Mouse (Mus musculus) embryonic fibroblast, embryonic 13.5 days (primary cell): Measurements from ENCODE around the gene Insig1. TPM values are rescaled to one million over a fixed set of nuclear protein-coding genes. Genes with fewer than 3 reads are reported as not detected.

Experiments used
- H3K27ac ChIP-seq: 2 replicates; pipeline ENCODE4 v1.5.1; 2012; ENCODE audit warnings: low read length, control low read depth, inconsistent platforms; ENCODE audit not compliant: insufficient read depth
- H3K4me1 ChIP-seq: 2 replicates; pipeline ENCODE4 v1.6.1; 2011; ENCODE audit warnings: low read length; ENCODE audit not compliant: control insufficient read depth, insufficient read depth
- H3K4me3 ChIP-seq: 2 replicates; pipeline ENCODE4 v1.5.1; 2011; ENCODE audit warnings: mild to moderate bottlenecking, control low read depth, low read length; ENCODE audit not compliant: insufficient read depth
- CTCF ChIP-seq: IDR thresholded peaks from 2 replicates; pipeline ENCODE4 v1.5.1; 2011; ENCODE audit warnings: mild to moderate bottlenecking, control low read depth, low read length, moderate library complexity, borderline replicate concordance; ENCODE audit not compliant: insufficient read depth
- POLR2A ChIP-seq: IDR thresholded peaks from 2 replicates; pipeline ENCODE4 v1.6.1; 2011; ENCODE audit warnings: low read depth, mild to moderate bottlenecking, control low read depth, low read length, moderate library complexity
- polyA plus RNA-seq: library from polyadenylated mRNA; stranded (reverse); fragments of >200 nt; gene quantifications from 2 replicates; pipeline ENCODE4 v1.2.4, GENCODE M21; 2011; ENCODE audit warnings: low read depth; ENCODE audit not compliant: missing spikeins, insufficient read length

The Insig1 gene
- polyA plus RNA-seq, 1 experiment = 53.7 TPM

DNA sequence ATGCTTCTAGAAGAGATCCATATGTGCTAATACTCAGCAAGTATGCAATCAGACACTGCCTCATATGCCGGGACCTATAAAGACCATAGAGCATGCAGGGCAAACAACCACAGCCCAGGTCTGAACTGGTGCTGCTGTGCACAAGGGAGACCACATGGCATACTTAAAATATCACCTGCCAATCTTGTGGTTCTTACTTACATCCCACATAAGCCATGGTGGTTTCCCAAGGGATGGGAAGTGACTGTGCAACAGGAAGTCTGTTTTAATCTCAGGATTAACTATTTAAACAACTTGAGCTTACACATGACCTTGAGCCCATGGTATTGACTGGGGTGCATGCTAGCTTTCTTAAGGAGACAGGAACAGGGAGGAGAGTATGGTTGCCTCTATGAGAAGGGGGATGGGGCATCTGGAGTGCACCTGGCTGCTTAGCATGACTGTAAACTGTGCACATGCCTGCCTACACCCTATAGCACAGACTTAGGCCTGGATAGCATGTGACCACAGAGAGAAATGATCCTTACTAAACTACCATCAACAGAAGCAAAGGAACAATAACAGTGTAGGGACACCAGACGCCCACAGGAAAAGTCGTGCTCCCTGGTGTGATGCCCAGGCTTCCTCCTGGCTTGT, 7.1 kb upstream of the Insig1 start:
- TF ChIP-seq CTCF (no peak), POLR2A (no peak)
- Histone ChIP-seq H3K4me3 (no peak overlapping the region), H3K4me1 (no peaks in the 10 kb centered on the region), H3K27ac (no peak overlapping the region)

DNA sequence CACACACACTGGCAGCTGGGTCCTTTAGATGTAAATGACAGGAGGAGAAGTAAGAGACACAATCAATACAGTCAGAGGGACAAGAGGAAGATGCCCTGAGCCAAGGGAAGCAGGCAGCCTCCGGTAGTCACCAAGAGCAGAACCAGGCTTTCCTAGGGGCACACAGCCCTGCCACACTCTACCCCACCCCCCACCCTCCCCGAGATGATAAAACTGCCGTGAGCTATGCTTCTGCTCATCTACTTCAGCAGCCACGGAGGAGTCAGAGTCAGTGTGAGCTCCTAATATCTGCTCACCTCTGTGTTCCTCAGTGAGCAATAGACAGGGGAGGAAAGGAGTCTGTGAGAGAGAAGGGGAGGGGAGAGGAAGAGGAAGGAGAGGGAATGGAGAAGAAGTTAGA, 5.9 kb upstream of the Insig1 start:
- no peak for TF ChIP-seq CTCF
- no peak for TF ChIP-seq POLR2A
- no peaks in the 10 kb centered on the region for H3K4me1 ChIP-seq
- no peak overlapping the region for H3K27ac ChIP-seq
- no peak overlapping the region for H3K4me3 ChIP-seq

DNA sequence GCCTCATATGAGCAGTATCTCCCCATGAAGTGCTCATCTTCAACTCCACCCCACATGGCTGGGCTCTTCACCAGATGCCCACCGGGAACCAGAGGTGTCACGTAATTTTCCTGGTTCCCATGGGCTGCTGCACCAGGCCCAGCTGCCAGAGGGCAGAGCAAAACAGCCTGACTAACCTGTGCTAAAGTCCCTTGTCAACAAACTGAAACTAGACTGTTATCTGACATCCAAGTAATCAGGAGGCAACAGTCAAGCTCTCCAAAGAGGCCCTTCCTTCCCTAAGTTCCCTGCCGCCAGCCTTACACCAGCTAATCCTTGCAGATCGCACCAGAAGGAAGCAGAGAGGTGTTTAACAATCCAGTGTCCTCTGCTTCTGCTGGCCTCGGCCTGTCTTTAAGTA, 4.9 kb upstream of the Insig1 start:
- Histone ChIP-seq H3K4me1 (no peaks in the 10 kb centered on the region), H3K4me3 (no peak overlapping the region), H3K27ac (no peak overlapping the region)
- TF ChIP-seq POLR2A = no peak
- TF ChIP-seq CTCF = no peak

DNA sequence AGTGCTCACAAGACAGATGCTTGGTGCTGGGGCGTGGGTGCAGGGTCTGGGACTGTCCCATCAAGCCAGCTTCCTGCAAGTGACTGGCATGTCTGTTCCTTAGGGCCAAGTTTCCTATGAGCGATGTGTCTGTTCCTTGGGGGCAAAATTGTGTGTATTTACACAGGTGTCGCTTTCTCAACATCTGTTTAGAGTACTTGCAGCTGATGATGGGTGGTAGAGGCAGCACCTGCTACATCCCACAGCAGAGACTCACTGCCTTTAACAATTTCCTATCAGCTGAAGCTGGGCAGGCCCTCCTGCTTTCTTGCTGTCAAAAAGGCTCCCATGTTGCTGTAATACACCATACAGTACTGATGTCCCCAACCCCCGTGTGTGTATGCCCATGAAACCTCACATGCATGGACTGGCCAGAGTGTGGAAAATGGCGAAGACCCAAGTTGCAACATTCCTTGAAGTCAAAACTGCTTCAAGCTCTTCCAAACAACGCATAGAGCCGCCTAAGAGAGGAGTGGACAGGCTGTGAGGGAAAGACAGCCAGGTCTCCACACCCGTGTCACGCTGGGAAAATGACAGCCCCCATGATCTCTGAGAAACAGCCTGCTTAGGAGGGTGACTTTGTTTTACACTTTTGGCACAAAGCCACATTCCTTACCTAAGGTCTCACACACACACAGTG, 875 bp upstream of the Insig1 start:
- no peak; the same call in 1 of the 2 replicates for TF ChIP-seq POLR2A
- TF ChIP-seq CTCF = no peak
- Histone ChIP-seq H3K4me3 (peak overlapping the region; percentile 53), H3K4me1 (peaks cover 5% of the 10 kb centered on the region), H3K27ac (peak overlapping the region; percentile 84)

DNA sequence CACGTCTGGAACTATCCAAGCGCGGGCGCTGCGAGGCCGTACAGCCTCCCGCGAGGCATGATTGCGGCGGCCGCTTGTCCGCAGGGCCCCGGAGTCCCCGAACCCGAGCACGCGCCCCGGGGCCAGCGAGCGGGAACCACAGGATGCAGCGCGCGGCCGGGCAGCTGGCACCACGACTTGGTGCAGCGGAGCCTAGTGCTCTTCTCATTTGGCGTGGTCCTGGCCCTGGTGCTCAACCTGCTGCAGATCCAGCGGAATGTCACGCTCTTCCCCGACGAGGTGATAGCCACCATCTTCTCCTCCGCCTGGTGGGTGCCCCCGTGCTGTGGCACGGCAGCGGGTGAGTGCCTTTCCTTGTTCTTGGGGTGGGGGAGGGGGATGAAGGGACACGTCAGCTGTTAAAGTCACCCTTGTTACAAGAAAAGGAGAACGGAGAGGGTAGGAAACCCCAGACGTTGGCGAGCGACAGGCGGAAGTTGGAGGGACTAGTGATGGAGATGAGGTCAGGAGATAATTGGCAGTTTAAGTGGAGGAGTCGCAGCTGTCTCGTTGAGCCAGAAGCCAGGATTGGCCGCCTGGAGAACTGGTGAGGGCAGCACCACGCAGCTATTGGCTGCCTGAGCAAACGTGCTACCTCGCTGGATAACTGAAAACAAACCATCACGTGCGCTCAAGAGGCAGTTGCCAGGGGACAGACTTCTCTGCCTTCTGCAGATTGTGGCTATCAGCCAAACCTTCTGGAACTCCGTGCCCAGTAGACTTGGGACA, 477 bp downstream of the Insig1 start:
- TF ChIP-seq POLR2A = peak; percentile 61
- no peak for TF ChIP-seq CTCF
- peaks cover 7% of the 10 kb centered on the region for H3K4me1 ChIP-seq
- peak overlapping the region; percentile 42 for H3K27ac ChIP-seq
- H3K4me3 ChIP-seq = peak overlapping the region; percentile 85

DNA sequence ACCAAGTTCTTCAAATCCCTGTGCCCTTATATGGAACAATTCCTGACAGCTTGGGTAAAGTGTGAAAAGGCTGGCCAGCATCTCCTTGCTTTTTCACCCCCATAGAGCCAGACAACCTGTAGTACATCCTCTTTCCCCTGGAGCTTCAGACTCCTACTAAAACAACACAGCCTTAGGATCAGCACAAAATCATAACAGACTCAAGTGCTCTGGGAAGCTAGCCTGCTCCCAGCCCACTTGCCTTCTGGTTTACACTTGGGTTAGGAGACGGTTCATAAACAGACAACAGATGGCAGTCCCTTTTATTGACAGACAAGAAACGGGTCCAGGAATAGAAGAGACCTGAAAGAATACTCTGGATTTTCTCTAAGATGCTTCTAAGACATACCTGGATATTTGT, 8.3 kb downstream of the Insig1 start:
- Histone ChIP-seq H3K4me1 (peaks cover 7% of the 10 kb centered on the region), H3K27ac (no peak overlapping the region), H3K4me3 (no peak overlapping the region)
- no peak for TF ChIP-seq POLR2A
- TF ChIP-seq CTCF = no peak

DNA sequence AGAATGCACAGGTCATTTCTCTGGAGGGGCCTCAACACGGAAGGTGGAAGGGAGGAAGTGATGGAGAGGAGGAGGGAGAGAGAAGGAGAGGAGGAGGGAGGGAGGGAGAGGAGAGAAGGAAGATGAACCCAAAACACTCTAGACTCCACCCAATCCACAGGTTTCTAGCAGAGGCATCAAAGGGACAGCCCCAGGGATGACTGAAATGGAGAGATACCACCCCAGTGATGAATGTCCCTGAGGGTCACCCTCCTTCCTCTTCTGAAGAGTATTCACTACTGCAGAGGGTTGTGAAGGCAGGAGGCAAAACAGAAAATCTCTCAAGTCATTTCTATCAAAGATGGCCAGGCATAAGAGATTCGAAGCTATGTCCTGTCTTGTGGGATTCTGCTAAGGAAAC, 10.0 kb downstream of the Insig1 start:
- TF ChIP-seq POLR2A (no peak), CTCF (no peak)
- H3K4me1 ChIP-seq = peaks cover 3% of the 10 kb centered on the region; the same call in 1 of the 2 replicates
- H3K27ac ChIP-seq = no peak overlapping the region; the same call in 1 of the 2 replicates
- H3K4me3 ChIP-seq = no peak overlapping the region

DNA sequence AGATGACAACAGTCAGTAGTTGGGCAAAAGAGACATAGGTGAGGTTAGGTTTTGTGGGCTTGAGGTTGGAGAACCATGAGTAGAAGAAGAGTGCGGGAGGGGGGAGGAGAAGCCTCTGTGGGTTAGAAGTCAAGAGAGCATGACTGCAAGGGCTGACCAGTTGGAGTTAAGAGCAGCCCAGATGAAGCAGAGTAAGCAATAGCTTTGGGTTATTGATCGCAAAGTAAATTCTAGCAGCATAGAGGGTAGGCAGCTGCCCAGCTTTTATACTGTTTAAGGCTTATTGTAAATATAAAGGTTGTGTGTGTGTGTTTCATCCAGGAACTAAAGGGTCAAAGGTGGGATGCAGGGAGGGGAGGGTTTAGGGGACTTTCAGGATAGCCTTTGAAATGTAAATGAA, 10.7 kb downstream of the Insig1 start:
- Histone ChIP-seq H3K4me3 (no peak overlapping the region), H3K4me1 (peaks cover 3% of the 10 kb centered on the region; the same call in 1 of the 2 replicates), H3K27ac (no peak overlapping the region)
- no peak for TF ChIP-seq CTCF
- TF ChIP-seq POLR2A = no peak

DNA sequence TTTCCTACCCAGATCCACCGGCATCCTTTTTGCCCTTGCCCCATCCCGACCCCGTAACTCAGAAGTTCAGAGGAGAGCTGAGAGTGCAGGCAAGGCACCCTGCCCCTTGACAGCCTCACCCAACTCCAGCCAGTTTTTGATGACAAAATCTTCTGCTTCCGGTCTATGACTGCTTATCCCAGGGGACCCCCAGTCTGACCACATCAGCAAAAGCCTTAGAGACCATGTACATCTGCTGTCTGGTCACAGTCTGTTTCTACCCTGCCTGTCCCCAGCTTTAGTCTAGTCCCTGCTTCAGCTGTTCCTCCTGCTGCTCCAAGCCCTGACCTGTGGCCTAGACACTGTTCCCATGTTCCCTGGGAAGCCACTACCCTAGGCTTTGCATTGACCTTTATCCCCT, 11.1 kb downstream of the Insig1 start:
- peaks cover 3% of the 10 kb centered on the region; the same call in 1 of the 2 replicates for H3K4me1 ChIP-seq
- H3K4me3 ChIP-seq = no peak overlapping the region
- TF ChIP-seq CTCF = no peak
- no peak for TF ChIP-seq POLR2A
- no peak overlapping the region for H3K27ac ChIP-seq

DNA sequence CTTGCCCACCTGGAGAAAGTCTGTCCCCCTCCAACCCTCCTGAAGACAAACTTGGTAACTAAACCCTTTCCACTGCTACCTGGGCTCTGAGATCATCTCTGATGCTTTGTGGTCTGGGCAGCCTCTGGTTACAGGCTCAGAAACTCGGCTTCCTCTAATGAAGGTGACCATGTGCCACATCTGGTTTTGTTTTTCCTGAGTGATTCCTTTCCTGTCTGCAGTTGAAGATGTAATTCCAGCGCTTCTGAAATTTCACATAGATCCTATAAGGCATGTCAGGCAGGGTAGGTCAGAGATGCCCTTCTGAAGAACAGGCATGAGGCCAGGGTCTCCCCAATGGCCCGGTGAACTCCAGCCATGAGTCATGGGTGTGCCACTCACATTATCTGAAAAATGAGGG, 11.6 kb downstream of the Insig1 start:
- H3K27ac ChIP-seq = no peak overlapping the region
- TF ChIP-seq CTCF (no peak), POLR2A (no peak)
- H3K4me1 ChIP-seq = peaks cover 3% of the 10 kb centered on the region; the same call in 1 of the 2 replicates
- no peak overlapping the region for H3K4me3 ChIP-seq
